Mouse (Mus musculus) MEL (cell line): ENCODE data around the gene Rcc1l.

Experiments
- CHD2 ChIP-seq: IDR thresholded peaks from 2 replicates; pipeline ENCODE4 v1.6.1; 2011; ENCODE audit warnings: low read length, improper control_type of control experiment
- CTCF ChIP-seq, 3 experiments: IDR thresholded peaks in 2 of 3; conservative IDR thresholded peaks in 1 of 3; 2 replicates each; pipeline ENCODE4 v1.5.1; 2011 to 2012; ENCODE audit warnings: low read length in 3 of 3, low read depth in 2 of 3, mild to moderate bottlenecking in 2 of 3, improper control_type of control experiment in 1 of 3, inconsistent platforms in 1 of 3, mixed read lengths in 1 of 3, moderate library complexity in 1 of 3; ENCODE audit not compliant: control insufficient read depth in 1 of 3, insufficient read depth in 1 of 3, poor library complexity in 1 of 3, severe bottlenecking in 1 of 3
- E2F4 ChIP-seq: IDR thresholded peaks from 2 replicates; pipeline ENCODE4 v1.6.1; 2011; ENCODE audit warnings: low read depth, low read length, improper control_type of control experiment, borderline replicate concordance
- EP300 ChIP-seq, 2 experiments: IDR thresholded peaks; 2 replicates each; pipeline ENCODE4 v1.6.1; 2011; ENCODE audit warnings: improper control_type of control experiment in 2 of 2, low read length in 2 of 2, low read depth in 1 of 2, mild to moderate bottlenecking in 1 of 2
- KAT2A ChIP-seq: conservative IDR thresholded peaks from 2 replicates; pipeline ENCODE4 v1.6.1; 2012; ENCODE audit warnings: low read depth, low read length, improper control_type of control experiment, inconsistent platforms
- MAFK ChIP-seq: IDR thresholded peaks from 2 replicates; pipeline ENCODE4 v1.6.1; 2011; ENCODE audit warnings: low read depth, mild to moderate bottlenecking, low read length, improper control_type of control experiment, borderline replicate concordance
- MEF2A ChIP-seq: IDR thresholded peaks from 2 replicates; pipeline ENCODE4 v1.6.1; 2014; ENCODE audit warnings: low read depth, mild to moderate bottlenecking, inconsistent platforms, low read length, improper control_type of control experiment; ENCODE audit not compliant: poor library complexity, insufficient replicate concordance, severe bottlenecking; ENCODE audit errors: extremely low read depth
- POLR2A ChIP-seq, 2 experiments: IDR thresholded peaks; 2 replicates each; pipeline ENCODE4 v1.6.1; 2011 to 2012; ENCODE audit warnings: low read length in 2 of 2, mild to moderate bottlenecking in 2 of 2, control low read depth in 1 of 2, improper control_type of control experiment in 1 of 2, low read depth in 1 of 2, moderate library complexity in 1 of 2; ENCODE audit not compliant: control insufficient read depth in 1 of 2, insufficient read depth in 1 of 2, poor library complexity in 1 of 2
- RCOR1 ChIP-seq: IDR thresholded peaks from 2 replicates; pipeline ENCODE4 v1.6.1; 2012; ENCODE audit warnings: low read depth, mild to moderate bottlenecking, inconsistent platforms, low read length, improper control_type of control experiment
- TAL1 ChIP-seq: IDR thresholded peaks from 2 replicates; pipeline ENCODE4 v1.6.1; 2012; ENCODE audit warnings: mild to moderate bottlenecking, inconsistent platforms, low read length, moderate library complexity, mixed read lengths
- USF1 ChIP-seq: IDR thresholded peaks from 2 replicates; pipeline ENCODE4 v1.6.1; 2014; ENCODE audit warnings: low read depth, mild to moderate bottlenecking, inconsistent platforms, low read length, improper control_type of control experiment, moderate library complexity
- ZC3H11A ChIP-seq: IDR thresholded peaks from 2 replicates; pipeline ENCODE4 v1.6.1; 2012; ENCODE audit warnings: low read depth, mild to moderate bottlenecking, inconsistent platforms, low read length, improper control_type of control experiment
- ZKSCAN1 ChIP-seq: IDR thresholded peaks from 2 replicates; pipeline ENCODE4 v1.6.1; 2012; ENCODE audit warnings: low read depth, mild to moderate bottlenecking, inconsistent platforms, low read length, improper control_type of control experiment, moderate library complexity

DNA sequence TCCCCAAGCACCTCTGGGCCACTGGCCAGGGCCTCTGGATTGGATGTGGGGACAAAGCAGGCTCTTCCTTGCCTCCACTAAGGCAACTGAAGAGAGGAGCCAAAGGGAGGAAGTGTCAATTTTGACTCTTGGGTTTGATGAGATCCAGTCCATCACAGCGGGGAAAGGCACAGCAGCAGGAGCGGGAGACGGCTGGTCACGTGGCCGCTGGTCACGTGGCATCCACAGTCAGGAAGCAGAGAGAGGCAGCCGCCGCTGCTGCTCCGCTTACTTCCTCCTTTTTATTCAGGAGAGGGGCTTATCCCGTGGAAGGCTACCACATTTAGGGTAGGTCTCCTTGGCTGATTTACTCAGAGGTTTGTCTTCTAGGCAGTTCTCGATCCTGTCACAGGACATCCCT, 34.2 kb downstream of the Rcc1l start:
- TF ChIP-seq TAL1, result no peak
- TF ChIP-seq ZC3H11A, result no peak
- no peak for TF ChIP-seq CTCF (IDR thresholded peaks at IDR 0.05 in 2 of 3, conservative IDR thresholded peaks at IDR 0.05 in 1 of 3; ENCODE audit: control insufficient read depth in 1 of 3, insufficient read depth in 1 of 3, low read depth in 2 of 3, low read length in 3 of 3, poor library complexity in 1 of 3, severe bottlenecking in 1 of 3)
- peak; percentile 47; the same call in 1 of the 2 replicates for TF ChIP-seq USF1
- no peak for TF ChIP-seq CHD2
- TF ChIP-seq EP300 (IDR thresholded peaks at IDR 0.05; ENCODE audit: low read depth in 1 of 2, low read length in 2 of 2), result no peak
- TF ChIP-seq E2F4, result no peak
- no peak for TF ChIP-seq RCOR1
- no peak for TF ChIP-seq ZKSCAN1
- no peak for TF ChIP-seq POLR2A (IDR thresholded peaks at IDR 0.05; ENCODE audit: control insufficient read depth in 1 of 2, insufficient read depth in 1 of 2, low read depth in 1 of 2, low read length in 2 of 2, poor library complexity in 1 of 2)
- TF ChIP-seq KAT2A, result no peak
- TF ChIP-seq MEF2A, result no peak
- TF ChIP-seq MAFK, result no peak
